Mouse (Mus musculus) lung, postnatal 25 days (tissue): ENCODE measurements around the gene Ubl3.

Experiments used
- DNase-seq: peaks from one replicate; pipeline ENCODE4 v3.0.0; 2022; ENCODE audit warnings: low spot score

Ubl3 gene

GRCm38 (mm10) chr5:148563281-148563680, 10.7 kb upstream of the Ubl3 start:
- no peak for DNase-seq

- DNase-seq, result no peak
Observed at GRCm38 (mm10) chr5:148562235-148562634, 9.6 kb upstream of the Ubl3 start.

- DNase-seq, result no peak
Observed at GRCm38 (mm10) chr5:148559261-148559958, 6.8 kb upstream of the Ubl3 start.

GRCm38 (mm10) chr5:148558472-148558871, 5.9 kb upstream of the Ubl3 start:
- no peak for DNase-seq

- DNase-seq, result no peak
Observed at GRCm38 (mm10) chr5:148556509-148556908, 3.9 kb upstream of the Ubl3 start.

- no peak for DNase-seq
Observed at GRCm38 (mm10) chr5:148555156-148555555, 2.6 kb upstream of the Ubl3 start.

GRCm38 (mm10) chr5:148554701-148555100, 2.1 kb upstream of the Ubl3 start:
- DNase-seq, result no peak

GRCm38 (mm10) chr5:148554242-148554641, 1.7 kb upstream of the Ubl3 start:
- DNase-seq, result no peak

GRCm38 (mm10) chr5:148553723-148554122, 1.1 kb upstream of the Ubl3 start:
- peak; percentile 71 for DNase-seq

- DNase-seq, result no peak
Observed at GRCm38 (mm10) chr5:148551764-148552136, 839 bp downstream of the Ubl3 start.

- peak; percentile 46 for DNase-seq
Observed at GRCm38 (mm10) chr5:148550821-148551763, 1.5 kb downstream of the Ubl3 start.

- DNase-seq, result peak; percentile 53
Observed at GRCm38 (mm10) chr5:148550393-148550792, 2.2 kb downstream of the Ubl3 start.

GRCm38 (mm10) chr5:148549307-148549706, 3.3 kb downstream of the Ubl3 start:
- no peak for DNase-seq

- DNase-seq, result no peak
Observed at GRCm38 (mm10) chr5:148548568-148548967, 4.0 kb downstream of the Ubl3 start.

- DNase-seq, result peak; percentile 70
Observed at GRCm38 (mm10) chr5:148547870-148548456, 4.6 kb downstream of the Ubl3 start.

GRCm38 (mm10) chr5:148546970-148547369, 5.6 kb downstream of the Ubl3 start:
- no peak for DNase-seq

- DNase-seq, result no peak
Observed at GRCm38 (mm10) chr5:148544733-148545132, 7.9 kb downstream of the Ubl3 start.

GRCm38 (mm10) chr5:148542196-148542595, 10.4 kb downstream of the Ubl3 start:
- no peak for DNase-seq

GRCm38 (mm10) chr5:148535669-148536430, 16.7 kb downstream of the Ubl3 start:
- DNase-seq, result no peak

GRCm38 (mm10) chr5:148534644-148535043, 17.9 kb downstream of the Ubl3 start:
- DNase-seq, result no peak

- no peak for DNase-seq
Observed at GRCm38 (mm10) chr5:148533924-148534323, 18.7 kb downstream of the Ubl3 start.

GRCm38 (mm10) chr5:148532201-148532600, 20.4 kb downstream of the Ubl3 start:
- DNase-seq, result no peak
